Mouse (Mus musculus): ENCODE data around the gene Tmem183a. TPM values are rescaled to one million over a fixed set of nuclear protein-coding genes. Genes with fewer than 3 reads are reported as not detected.

The Tmem183a gene
- polyA plus RNA-seq, 1 experiment from 2014 or later: 95.6 TPM

DNA sequence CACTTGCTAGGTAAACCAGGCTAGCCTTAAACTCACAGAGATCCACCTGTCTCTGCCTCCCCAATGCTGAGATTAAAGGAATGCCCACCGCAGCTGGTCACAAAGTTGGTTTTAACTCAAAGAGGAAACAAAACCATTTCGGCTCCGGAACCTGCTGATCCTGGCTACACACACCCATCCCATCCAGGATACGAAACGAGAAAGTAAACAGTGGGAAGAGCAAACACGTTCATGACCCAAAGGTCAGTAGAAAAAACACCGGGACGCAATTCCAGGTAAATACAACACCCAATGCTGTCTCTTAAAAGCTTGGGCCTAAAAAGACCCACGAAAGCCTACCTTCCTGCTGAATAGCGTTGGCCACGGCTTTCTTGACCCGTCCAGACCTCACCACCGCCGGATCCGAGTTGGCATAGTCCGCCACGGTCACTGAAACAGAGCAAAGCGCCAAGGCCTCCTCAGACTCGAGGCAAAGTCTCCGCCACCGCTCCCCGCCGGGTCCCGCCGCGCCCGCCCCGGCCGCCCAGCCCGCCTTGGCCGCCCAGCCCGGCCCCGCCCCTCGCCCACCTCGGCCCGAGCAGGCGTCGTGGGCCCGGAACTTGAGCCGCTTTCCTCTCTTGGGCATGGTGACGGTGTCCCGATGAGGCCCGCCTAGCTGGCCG, 453 bp downstream of the Tmem183a start:
- H3K36me3 ChIP-seq (ENCODE audit: control insufficient read depth, insufficient read depth, low read length): peaks cover 15% of the 10 kb centered on the region
- peaks cover 7% of the 10 kb centered on the region; the same call in 1 of the 2 replicates for H3K4me1 ChIP-seq (replicated peaks; ENCODE audit: control insufficient read depth, insufficient read depth, low read length)
- ATAC-seq (replicated peaks; ENCODE audit: low FRiP score): peak; percentile 85
- peak overlapping the region; percentile 88 for H3K9ac ChIP-seq (ENCODE audit: low read depth, low read length)
- 1% methylated on average over 42 of the region's 44 CpGs for WGBS
- no peaks in the 10 kb centered on the region for H3K27me3 ChIP-seq (replicated peaks; ENCODE audit: control insufficient read depth, insufficient read depth, low read length)
- peak overlapping the region; percentile 85 for H3K4me2 ChIP-seq
- DNase-seq (ENCODE audit: low spot score): no peak
- H3K4me3 ChIP-seq (ENCODE audit: low read depth, low read length): peak overlapping the region; percentile 85
- H3K27ac ChIP-seq (ENCODE audit: low read depth, low read length): peak overlapping the region; percentile 86
- H3K9me3 ChIP-seq (ENCODE audit: control insufficient read depth, low read length): no peaks in the 10 kb centered on the region

DNA sequence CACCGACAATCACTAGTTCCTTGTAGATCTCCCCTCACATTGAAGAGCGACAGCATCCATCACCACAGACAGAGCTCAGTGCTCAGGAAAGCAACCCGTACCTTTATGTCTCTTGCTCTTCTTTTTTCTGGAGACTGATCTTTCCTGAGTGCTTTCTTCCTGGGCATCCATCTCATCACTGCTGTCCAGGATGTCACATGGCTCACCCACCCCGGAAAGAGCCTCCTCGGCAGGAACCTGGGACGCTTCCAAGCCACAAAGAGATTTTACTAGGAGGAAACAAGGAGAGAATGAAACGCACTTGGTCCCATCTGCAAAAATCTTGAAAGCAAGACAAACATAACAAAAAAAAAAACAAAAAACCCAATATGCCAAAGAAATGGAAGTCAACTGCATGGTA, 1.1 kb downstream of the Tmem183a start:
- 58% methylated on average over 7 of the region's 7 CpGs for whole genome bisulfite sequencing
- H3K27ac ChIP-seq (ENCODE audit: low read depth, low read length): 0 out of 2 replicates have a peak overlapping the region, but pooled peaks have one; percentile 86
- ATAC-seq (replicated peaks; ENCODE audit: low FRiP score): no peak
- peak overlapping the region; percentile 88 for H3K9ac ChIP-seq (ENCODE audit: low read depth, low read length)
- H3K4me2 ChIP-seq: peak overlapping the region; percentile 85
- H3K4me3 ChIP-seq (ENCODE audit: low read depth, low read length): peak overlapping the region; percentile 85
- no peaks in the 10 kb centered on the region for H3K9me3 ChIP-seq (ENCODE audit: control insufficient read depth, low read length)
- DNase-seq (ENCODE audit: low spot score): no peak
- no peaks in the 10 kb centered on the region for H3K27me3 ChIP-seq (replicated peaks; ENCODE audit: control insufficient read depth, insufficient read depth, low read length)
- peaks cover 7% of the 10 kb centered on the region; the same call in 1 of the 2 replicates for H3K4me1 ChIP-seq (replicated peaks; ENCODE audit: control insufficient read depth, insufficient read depth, low read length)
- H3K36me3 ChIP-seq (ENCODE audit: control insufficient read depth, insufficient read depth, low read length): peaks cover 22% of the 10 kb centered on the region

DNA sequence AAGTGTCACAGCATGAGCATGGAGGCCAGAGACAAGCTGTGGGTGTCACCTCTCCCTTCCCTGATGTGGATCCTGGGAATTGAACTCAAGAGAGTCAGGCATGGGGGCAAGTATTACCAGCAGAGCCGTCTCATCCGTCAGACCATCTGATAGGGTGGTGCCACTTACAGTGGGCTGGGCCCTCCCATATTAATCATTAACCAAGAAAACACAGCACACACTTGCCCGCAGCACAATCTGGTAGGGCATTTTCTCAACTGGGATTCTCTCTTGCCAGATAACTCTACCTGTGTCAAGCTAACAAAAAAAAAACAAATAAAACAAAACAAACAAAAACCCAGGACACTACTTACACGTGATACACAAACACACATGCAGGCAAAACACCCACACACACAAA, 4.3 kb downstream of the Tmem183a start:
- no peak for ATAC-seq (replicated peaks; ENCODE audit: low FRiP score)
- H3K27ac ChIP-seq (ENCODE audit: low read depth, low read length): no peak overlapping the region
- peaks cover 39% of the 10 kb centered on the region for H3K36me3 ChIP-seq (ENCODE audit: control insufficient read depth, insufficient read depth, low read length)
- peaks cover 5% of the 10 kb centered on the region; the same call in 1 of the 2 replicates for H3K4me1 ChIP-seq (replicated peaks; ENCODE audit: control insufficient read depth, insufficient read depth, low read length)
- no peak for DNase-seq (ENCODE audit: low spot score)
- no peak overlapping the region for H3K9ac ChIP-seq (ENCODE audit: low read depth, low read length)
- H3K4me2 ChIP-seq: no peak overlapping the region
- WGBS: 68% methylated on average over 4 of the region's 4 CpGs
- H3K27me3 ChIP-seq (replicated peaks; ENCODE audit: control insufficient read depth, insufficient read depth, low read length): no peaks in the 10 kb centered on the region
- no peak overlapping the region for H3K4me3 ChIP-seq (ENCODE audit: low read depth, low read length)
- H3K9me3 ChIP-seq (ENCODE audit: control insufficient read depth, low read length): no peaks in the 10 kb centered on the region

DNA sequence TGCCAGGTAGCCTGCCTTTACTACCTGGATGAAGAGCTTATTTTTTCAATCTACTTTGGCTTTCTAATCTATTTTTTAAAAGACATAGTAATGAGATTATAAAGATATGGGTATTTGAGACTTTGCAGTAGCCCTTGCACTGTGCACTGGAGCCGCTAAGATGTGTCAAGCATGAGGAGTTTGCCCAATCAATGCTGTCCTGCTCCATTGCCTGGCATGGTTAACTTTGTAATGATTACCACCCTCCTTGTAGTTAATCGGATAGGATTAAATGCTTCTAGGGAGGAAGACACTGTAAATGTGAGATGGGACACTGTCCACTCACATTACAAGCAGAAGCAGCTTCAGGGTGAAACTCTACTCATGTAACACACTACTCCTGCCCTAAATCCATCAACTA, 8.5 kb downstream of the Tmem183a start:
- Histone ChIP-seq H3K4me1 (replicated peaks; ENCODE audit: control insufficient read depth, insufficient read depth, low read length) (no peaks in the 10 kb centered on the region; the same call in 1 of the 2 replicates), H3K4me3 (ENCODE audit: low read depth, low read length) (no peak overlapping the region), H3K4me2 (no peak overlapping the region), H3K27ac (ENCODE audit: low read depth, low read length) (no peak overlapping the region), H3K9me3 (ENCODE audit: control insufficient read depth, low read length) (no peaks in the 10 kb centered on the region), H3K9ac (ENCODE audit: low read depth, low read length) (no peak overlapping the region), H3K27me3 (replicated peaks; ENCODE audit: control insufficient read depth, insufficient read depth, low read length) (no peaks in the 10 kb centered on the region), H3K36me3 (ENCODE audit: control insufficient read depth, insufficient read depth, low read length) (peaks cover 51% of the 10 kb centered on the region)
- ATAC-seq (replicated peaks; ENCODE audit: low FRiP score) (no peak), DNase-seq (ENCODE audit: low spot score) (no peak)
- 95% methylated on average over 2 of the region's 2 CpGs for WGBS

DNA sequence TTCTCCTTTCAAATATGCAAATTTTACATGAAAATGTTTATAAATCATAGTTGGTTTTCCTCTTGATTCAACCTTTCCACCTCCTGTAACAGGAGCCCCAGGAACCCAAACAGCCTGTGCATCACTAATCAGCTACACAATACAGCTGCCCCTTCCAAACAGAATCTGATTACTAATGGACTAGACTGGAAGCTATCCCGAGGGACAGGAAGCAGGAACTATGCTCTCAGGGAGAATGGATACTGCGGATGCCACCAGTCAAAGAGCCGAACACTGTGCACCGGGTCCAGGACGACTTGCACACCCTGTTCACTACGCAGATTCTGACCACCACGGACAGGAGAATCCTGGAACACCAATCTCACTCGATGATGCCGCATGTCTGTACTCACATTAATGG, 14.0 kb downstream of the Tmem183a start:
- Histone ChIP-seq H3K9me3 (ENCODE audit: control insufficient read depth, low read length) (no peaks in the 10 kb centered on the region), H3K36me3 (ENCODE audit: control insufficient read depth, insufficient read depth, low read length) (peaks cover 32% of the 10 kb centered on the region), H3K9ac (ENCODE audit: low read depth, low read length) (no peak overlapping the region), H3K4me3 (ENCODE audit: low read depth, low read length) (no peak overlapping the region), H3K4me2 (no peak overlapping the region), H3K27me3 (replicated peaks; ENCODE audit: control insufficient read depth, insufficient read depth, low read length) (no peaks in the 10 kb centered on the region), H3K4me1 (replicated peaks; ENCODE audit: control insufficient read depth, insufficient read depth, low read length) (peaks cover 5% of the 10 kb centered on the region), H3K27ac (ENCODE audit: low read depth, low read length) (no peak overlapping the region)
- WGBS: 91% methylated on average over 9 of the region's 9 CpGs
- no peak for ATAC-seq (replicated peaks; ENCODE audit: low FRiP score)
- no peak for DNase-seq (ENCODE audit: low spot score)

DNA sequence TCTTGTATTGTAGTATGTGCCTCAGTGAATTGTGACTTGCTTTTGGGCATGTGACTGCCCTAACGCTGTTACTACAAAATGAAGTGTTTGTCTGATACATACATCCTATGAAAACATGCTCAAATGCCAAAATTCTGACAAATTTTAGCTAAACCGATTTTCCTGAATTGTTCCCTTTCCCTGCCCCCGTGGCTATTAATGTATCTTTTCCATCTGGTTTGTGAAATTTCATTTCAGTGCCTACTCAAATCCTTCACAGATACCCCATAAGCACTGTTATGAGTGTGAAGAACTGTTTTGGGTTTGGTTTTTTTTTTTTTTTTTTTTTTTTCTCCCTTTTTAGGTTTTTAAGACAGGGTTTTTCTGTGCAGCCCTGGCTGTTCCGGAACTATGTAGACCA, 16.7 kb downstream of the Tmem183a start:
- peak overlapping the region; percentile 91 for H3K4me2 ChIP-seq
- peak overlapping the region; percentile 30 for H3K4me3 ChIP-seq (ENCODE audit: low read depth, low read length)
- H3K27me3 ChIP-seq (replicated peaks; ENCODE audit: control insufficient read depth, insufficient read depth, low read length): no peaks in the 10 kb centered on the region
- H3K36me3 ChIP-seq (ENCODE audit: control insufficient read depth, insufficient read depth, low read length): peaks cover 13% of the 10 kb centered on the region; the same call in 1 of the 2 replicates
- H3K9ac ChIP-seq (ENCODE audit: low read depth, low read length): no peak overlapping the region
- no peak for ATAC-seq (replicated peaks; ENCODE audit: low FRiP score)
- DNase-seq (ENCODE audit: low spot score): no peak
- no peaks in the 10 kb centered on the region for H3K9me3 ChIP-seq (ENCODE audit: control insufficient read depth, low read length)
- no peak overlapping the region for H3K27ac ChIP-seq (ENCODE audit: low read depth, low read length)
- peaks cover 5% of the 10 kb centered on the region for H3K4me1 ChIP-seq (replicated peaks; ENCODE audit: control insufficient read depth, insufficient read depth, low read length)
- WGBS: 76% methylated on average over 4 of the region's 4 CpGs

DNA sequence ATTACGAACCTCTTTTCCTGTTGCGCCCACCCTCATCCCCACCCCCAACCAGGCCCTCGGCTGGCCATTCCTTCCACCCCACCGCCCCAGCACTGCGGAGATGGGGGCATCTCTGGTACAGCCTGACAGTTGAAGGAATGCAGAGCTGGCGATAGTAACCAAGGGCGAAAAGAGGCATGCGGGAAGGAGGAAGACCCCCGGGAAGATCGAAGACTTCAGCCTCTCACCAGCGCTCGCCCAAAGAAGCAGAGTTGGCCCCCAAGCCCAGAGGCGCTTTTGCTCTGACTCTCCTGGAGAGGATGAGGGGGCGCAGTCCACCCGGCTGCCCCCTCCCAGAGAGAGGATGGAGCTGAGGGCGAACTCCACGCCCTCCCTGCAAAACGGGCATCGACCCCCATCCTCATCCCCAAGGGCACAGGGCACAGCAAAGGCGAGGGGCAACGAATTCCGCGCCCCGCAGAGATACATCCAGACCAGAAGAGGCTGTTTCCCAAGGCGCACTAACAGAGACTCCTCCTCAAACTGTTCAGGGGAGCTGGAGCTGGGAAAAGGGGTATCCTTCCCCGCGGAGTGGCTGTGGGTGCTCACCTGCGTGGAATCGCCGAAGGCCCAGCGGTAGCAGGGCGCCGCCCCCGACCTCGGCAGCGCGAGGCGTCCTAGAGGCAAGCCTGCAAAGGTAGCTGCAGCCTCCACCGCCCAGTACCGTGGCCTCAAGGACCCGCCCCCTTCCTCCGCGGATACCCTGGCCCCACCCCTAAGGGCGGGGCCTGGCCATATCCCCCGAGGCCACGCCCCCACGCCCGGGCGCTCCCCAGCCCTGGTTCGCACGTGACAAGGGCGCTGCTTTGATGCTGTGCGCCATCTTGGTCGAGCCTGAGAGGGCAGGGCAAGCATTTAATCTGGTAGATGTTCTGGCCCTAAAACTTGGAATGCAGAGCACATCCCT, 17.5 kb downstream of the Tmem183a start:
- H3K4me3 ChIP-seq (ENCODE audit: low read depth, low read length): peak overlapping the region; percentile 51
- H3K4me1 ChIP-seq (replicated peaks; ENCODE audit: control insufficient read depth, insufficient read depth, low read length): peaks cover 5% of the 10 kb centered on the region
- ATAC-seq (replicated peaks; ENCODE audit: low FRiP score) (peak; percentile 96), DNase-seq (ENCODE audit: low spot score) (peak; percentile 94)
- H3K9ac ChIP-seq (ENCODE audit: low read depth, low read length): peak overlapping the region; percentile 35; the same call in 1 of the 2 replicates
- no peaks in the 10 kb centered on the region for H3K27me3 ChIP-seq (replicated peaks; ENCODE audit: control insufficient read depth, insufficient read depth, low read length)
- peak overlapping the region; percentile 91 for H3K4me2 ChIP-seq
- WGBS: 2% methylated on average over 54 of the region's 54 CpGs
- no peaks in the 10 kb centered on the region for H3K9me3 ChIP-seq (ENCODE audit: control insufficient read depth, low read length)
- peaks cover 9% of the 10 kb centered on the region; the same call in 1 of the 2 replicates for H3K36me3 ChIP-seq (ENCODE audit: control insufficient read depth, insufficient read depth, low read length)
- no peak overlapping the region for H3K27ac ChIP-seq (ENCODE audit: low read depth, low read length)

DNA sequence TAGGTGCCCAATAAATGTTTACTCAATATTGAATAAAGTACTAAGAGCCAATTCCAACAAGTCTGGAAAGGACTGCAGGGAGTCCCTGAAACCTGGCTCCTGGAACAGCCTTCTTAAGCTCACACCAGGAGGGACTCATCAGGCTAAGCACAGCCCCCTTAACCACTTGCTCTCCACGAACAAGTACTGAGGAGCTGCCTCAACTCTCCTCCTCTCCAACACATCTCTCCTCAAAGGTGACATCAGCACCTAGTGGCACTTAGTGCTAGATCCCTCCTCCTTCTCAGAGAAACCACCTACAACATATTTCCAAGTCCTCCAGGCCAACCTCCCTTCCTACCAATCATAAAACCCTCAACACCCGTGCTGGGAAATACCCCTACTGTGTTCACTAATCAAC, 18.2 kb downstream of the Tmem183a start:
- ATAC-seq (replicated peaks; ENCODE audit: low FRiP score) (no peak), DNase-seq (ENCODE audit: low spot score) (peak; percentile 31)
- no peak overlapping the region for H3K4me3 ChIP-seq (ENCODE audit: low read depth, low read length)
- no peak overlapping the region for H3K9ac ChIP-seq (ENCODE audit: low read depth, low read length)
- H3K9me3 ChIP-seq (ENCODE audit: control insufficient read depth, low read length): no peaks in the 10 kb centered on the region
- H3K4me1 ChIP-seq (replicated peaks; ENCODE audit: control insufficient read depth, insufficient read depth, low read length): peaks cover 5% of the 10 kb centered on the region
- WGBS: 20% methylated on average over 2 of the region's 2 CpGs
- no peak overlapping the region for H3K27ac ChIP-seq (ENCODE audit: low read depth, low read length)
- H3K4me2 ChIP-seq: peak overlapping the region; percentile 91
- H3K36me3 ChIP-seq (ENCODE audit: control insufficient read depth, insufficient read depth, low read length): peaks cover 9% of the 10 kb centered on the region; the same call in 1 of the 2 replicates
- no peaks in the 10 kb centered on the region for H3K27me3 ChIP-seq (replicated peaks; ENCODE audit: control insufficient read depth, insufficient read depth, low read length)
